Mouse (Mus musculus): ENCODE measurements around the gene Dlg2. TPM values are rescaled to one million over a fixed set of nuclear protein-coding genes. Genes with fewer than 3 reads are reported as not detected.
A peak's percentile ranks its signal among the peaks of the same experiment; 100 is the strongest.

Gene Dlg2
- polyA plus RNA-seq, 1 experiment from 2014 or later, result 1.5 TPM

DNA sequence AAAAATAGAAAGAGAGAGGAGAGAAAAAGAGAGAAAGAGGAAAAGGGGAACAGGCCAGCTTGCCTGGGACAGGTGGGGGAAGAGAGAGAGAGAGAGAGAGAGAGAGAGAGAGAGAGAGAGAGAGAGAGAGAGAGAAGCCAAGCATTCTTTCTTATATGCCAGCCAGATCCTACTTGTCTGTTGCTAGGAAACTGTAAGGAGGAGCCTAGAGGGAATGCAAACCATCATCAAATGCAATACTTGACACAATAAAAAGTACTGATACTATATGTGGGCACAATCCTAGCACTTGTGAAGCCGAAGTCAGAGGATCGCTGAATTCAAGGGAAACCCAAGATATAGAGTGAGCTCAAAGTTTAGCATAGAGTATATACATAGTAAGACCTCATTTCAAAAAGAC lies 711.7 kb downstream of the Dlg2 start:
- ChIA-PET POLR2A (no interaction called here), CTCF (interaction anchor here (1.6 kb wide), 1 partner anchor 8 kb away, joined by 3 read pairs; no protein-coding TSS in a partner anchor)
- DNase-seq (ENCODE audit: low read depth, low spot score) (no peak), ATAC-seq (no peak)
- no peak for TF ChIP-seq CTCF (IDR thresholded peaks at IDR 0.05)
- H3K27me3 ChIP-seq, result no peaks in the 10 kb centered on the region
- in situ Hi-C loops (cut with MboI; ENCODE audit: low pct_unique_long_range_greater_than_20kb), result no loop called here

GRCm38 (mm10) chr7:91199372-91199771 lies 722.9 kb downstream of the Dlg2 start:
- DNase-seq (ENCODE audit: low read depth, low spot score), result no peak
- ChIA-PET CTCF (no interaction called here), POLR2A (no interaction called here)
- in situ Hi-C loops (cut with MboI; ENCODE audit: low pct_unique_long_range_greater_than_20kb), result no loop called here
- no peak for TF ChIP-seq CTCF (IDR thresholded peaks at IDR 0.05)
- no peak for ATAC-seq
- no peaks in the 10 kb centered on the region for H3K27me3 ChIP-seq

- POLR2A ChIA-PET, result interaction anchor here (1.2 kb wide), 1 partner anchor 18 kb away, joined by 3 read pairs; no protein-coding TSS in a partner anchor
- no peak for TF ChIP-seq CTCF (IDR thresholded peaks at IDR 0.05)
- CTCF ChIA-PET, result interaction anchor here (1.1 kb wide), 1 partner anchor 11 kb away, joined by 4 read pairs; no protein-coding TSS in a partner anchor
- DNase-seq (ENCODE audit: low read depth, low spot score) (no peak), ATAC-seq (no peak)
- no peaks in the 10 kb centered on the region for H3K27me3 ChIP-seq
- in situ Hi-C loops (cut with MboI; ENCODE audit: low pct_unique_long_range_greater_than_20kb), result no loop called here
Observed at GRCm38 (mm10) chr7:91208083-91208852, 731.8 kb downstream of the Dlg2 start.

DNA sequence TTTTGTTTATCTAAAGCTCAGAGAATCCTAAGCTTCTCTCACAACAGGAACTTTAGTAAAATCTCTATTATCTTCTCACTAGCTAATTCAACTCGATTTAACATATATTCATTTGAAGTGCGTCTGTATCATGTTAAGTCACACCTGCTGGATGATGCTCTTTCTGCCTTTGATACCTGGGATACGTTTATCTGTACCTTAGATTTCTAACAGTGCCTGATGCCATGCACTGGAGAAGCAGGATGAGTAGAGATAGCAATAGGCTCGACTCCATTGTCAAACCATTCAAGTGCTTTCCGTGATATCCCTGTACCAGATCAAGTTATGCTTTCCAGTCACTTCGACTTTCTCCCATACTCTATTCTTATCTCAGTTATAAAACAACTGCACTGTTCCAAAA lies 732.5 kb downstream of the Dlg2 start:
- in situ Hi-C loops (cut with MboI; ENCODE audit: low pct_unique_long_range_greater_than_20kb), result no loop called here
- no peaks in the 10 kb centered on the region for H3K27me3 ChIP-seq
- ChIA-PET CTCF (no interaction called here), POLR2A (no interaction called here)
- no peak for ATAC-seq
- no peak for TF ChIP-seq CTCF (IDR thresholded peaks at IDR 0.05)
- no peak for DNase-seq (ENCODE audit: low read depth, low spot score)

GRCm38 (mm10) chr7:91212236-91212635 lies 735.8 kb downstream of the Dlg2 start:
- in situ Hi-C loops (cut with MboI; ENCODE audit: low pct_unique_long_range_greater_than_20kb), result no loop called here
- TF ChIP-seq CTCF (IDR thresholded peaks at IDR 0.05), result no peak
- DNase-seq (ENCODE audit: low read depth, low spot score) (no peak), ATAC-seq (no peak)
- ChIA-PET POLR2A (no interaction called here), CTCF (no interaction called here)
- H3K27me3 ChIP-seq, result no peaks in the 10 kb centered on the region

DNA sequence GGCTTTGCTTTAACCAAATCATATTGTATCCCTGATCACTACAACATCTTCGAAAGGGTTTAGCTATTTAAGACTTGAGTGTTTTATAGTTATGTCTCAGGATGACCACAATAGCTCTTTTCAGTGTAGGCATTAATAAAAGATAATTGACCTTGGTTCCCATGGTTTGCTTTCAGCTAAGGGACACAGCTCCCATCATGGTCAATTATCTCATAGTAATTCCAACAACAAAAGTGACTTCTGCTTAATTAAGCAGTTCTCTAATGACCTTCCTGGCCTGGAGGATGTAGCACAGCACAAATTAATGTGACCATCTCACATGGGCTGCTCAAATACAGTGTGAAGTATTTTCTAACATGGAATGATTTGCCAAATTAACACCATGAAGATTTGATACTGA lies 738.4 kb downstream of the Dlg2 start:
- TF ChIP-seq CTCF (IDR thresholded peaks at IDR 0.05), result no peak
- no peaks in the 10 kb centered on the region for H3K27me3 ChIP-seq
- POLR2A ChIA-PET, result interaction anchor here (0.6 kb wide), 1 partner anchor 71 kb away, joined by 3 read pairs; no protein-coding TSS in a partner anchor
- CTCF ChIA-PET, result interaction anchor here (1.4 kb wide), 1 partner anchor 11 kb away, joined by 3 read pairs; no protein-coding TSS in a partner anchor
- in situ Hi-C loops (cut with MboI; ENCODE audit: low pct_unique_long_range_greater_than_20kb), result no loop called here
- ATAC-seq, result no peak
- DNase-seq (ENCODE audit: low read depth, low spot score), result no peak

GRCm38 (mm10) chr7:91218321-91218987 lies 742.0 kb downstream of the Dlg2 start:
- ChIA-PET CTCF (interaction anchor here (1.7 kb wide), 1 partner anchor 10 kb away, joined by 4 read pairs; no protein-coding TSS in a partner anchor), POLR2A (no interaction called here)
- no peaks in the 10 kb centered on the region for H3K27me3 ChIP-seq
- no peak for TF ChIP-seq CTCF (IDR thresholded peaks at IDR 0.05)
- in situ Hi-C loops (cut with MboI; ENCODE audit: low pct_unique_long_range_greater_than_20kb), result no loop called here
- no peak for ATAC-seq
- no peak for DNase-seq (ENCODE audit: low read depth, low spot score)

- H3K27me3 ChIP-seq, result peaks cover 4% of the 10 kb centered on the region
- DNase-seq (ENCODE audit: low read depth, low spot score) (peak; percentile 15), ATAC-seq (peak; percentile 67)
- POLR2A ChIA-PET, result no interaction called here
- CTCF ChIA-PET, result interaction anchor here (0.9 to 1.6 kb wide), 4 partner anchors 11 to 718 kb away, joined by 3 to 5 read pairs (median 4); no protein-coding TSS in a partner anchor
- TF ChIP-seq CTCF (IDR thresholded peaks at IDR 0.05), result peak; percentile 74
- in situ Hi-C loops (cut with MboI; ENCODE audit: low pct_unique_long_range_greater_than_20kb), result no loop called here
Observed at GRCm38 (mm10) chr7:91226442-91226841, 750.0 kb downstream of the Dlg2 start.

DNA sequence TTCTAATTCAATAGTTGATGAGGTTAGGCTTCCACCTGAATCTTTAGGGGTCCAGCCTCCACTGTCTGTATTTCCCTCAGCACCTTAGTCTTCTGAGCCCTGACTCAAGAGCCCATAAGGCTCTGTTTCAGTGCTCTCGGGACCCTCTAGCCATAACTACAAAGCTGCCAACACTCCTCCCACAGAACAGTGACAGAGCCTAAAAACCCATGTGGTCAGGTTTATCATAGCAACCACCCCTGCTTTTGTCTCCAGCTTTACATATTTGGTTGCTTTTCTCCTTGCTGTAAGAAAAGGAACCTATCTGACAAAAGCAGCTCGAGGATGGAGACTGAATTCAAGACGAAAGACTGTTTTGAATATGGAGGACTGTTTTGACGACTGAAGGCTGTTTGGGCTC lies 765.2 kb downstream of the Dlg2 start:
- H3K27me3 ChIP-seq, result peaks cover 5% of the 10 kb centered on the region
- no peak for DNase-seq (ENCODE audit: low read depth, low spot score)
- no peak for TF ChIP-seq CTCF (IDR thresholded peaks at IDR 0.05)
- in situ Hi-C loops (cut with MboI; ENCODE audit: low pct_unique_long_range_greater_than_20kb), result loop anchor here (10.0 kb wide), 1 partner anchor 193 kb away; no protein-coding TSS in a partner anchor
- ATAC-seq, result no peak
- ChIA-PET POLR2A (no interaction called here), CTCF (no interaction called here)

- CTCF ChIA-PET, result no interaction called here
- ATAC-seq, result no peak
- DNase-seq (ENCODE audit: low read depth, low spot score), result no peak
- POLR2A ChIA-PET, result interaction anchor here (0.7 kb wide), 1 partner anchor 798 kb away, joined by 4 read pairs; no protein-coding TSS in a partner anchor
- in situ Hi-C loops (cut with MboI; ENCODE audit: low pct_unique_long_range_greater_than_20kb), result no loop called here
- peaks cover 48% of the 10 kb centered on the region for H3K27me3 ChIP-seq
- no peak for TF ChIP-seq CTCF (IDR thresholded peaks at IDR 0.05)
Observed at GRCm38 (mm10) chr7:91261672-91262030, 785.2 kb downstream of the Dlg2 start.
